Mouse (Mus musculus): ENCODE data around the gene Zfp426. TPM values are rescaled to one million over a fixed set of nuclear protein-coding genes. Genes with fewer than 3 reads are reported as not detected.

Zfp426 gene
- polyA plus RNA-seq, 1 experiment from 2014 or later: 21.4 TPM

GRCm38 (mm10) chr9:20479396-20479795 is 13.2 kb downstream of the Zfp426 start:
- no peak overlapping the region for H3K27ac ChIP-seq (ENCODE audit: low read length)
- H3K36me3 ChIP-seq (ENCODE audit: control insufficient read depth, insufficient read depth, low read length): peaks cover 14% of the 10 kb centered on the region
- WGBS: 90% methylated on average over 5 of the region's 5 CpGs
- no peak overlapping the region for H3K9ac ChIP-seq (ENCODE audit: low read length)
- no peaks in the 10 kb centered on the region for H3K27me3 ChIP-seq (ENCODE audit: control insufficient read depth, insufficient read depth, low read depth, low read length)
- no peak overlapping the region for H3K4me3 ChIP-seq (ENCODE audit: low read length)
- no peak overlapping the region for H3K4me2 ChIP-seq (ENCODE audit: low read depth, low read length)
- no peaks in the 10 kb centered on the region; the same call in 1 of the 2 replicates for H3K4me1 ChIP-seq (replicated peaks; ENCODE audit: control insufficient read depth, insufficient read depth, low read length)
- no peak for ATAC-seq (ENCODE audit: low read depth)
- H3K9me3 ChIP-seq (ENCODE audit: control insufficient read depth, low read length): no peaks in the 10 kb centered on the region

DNA sequence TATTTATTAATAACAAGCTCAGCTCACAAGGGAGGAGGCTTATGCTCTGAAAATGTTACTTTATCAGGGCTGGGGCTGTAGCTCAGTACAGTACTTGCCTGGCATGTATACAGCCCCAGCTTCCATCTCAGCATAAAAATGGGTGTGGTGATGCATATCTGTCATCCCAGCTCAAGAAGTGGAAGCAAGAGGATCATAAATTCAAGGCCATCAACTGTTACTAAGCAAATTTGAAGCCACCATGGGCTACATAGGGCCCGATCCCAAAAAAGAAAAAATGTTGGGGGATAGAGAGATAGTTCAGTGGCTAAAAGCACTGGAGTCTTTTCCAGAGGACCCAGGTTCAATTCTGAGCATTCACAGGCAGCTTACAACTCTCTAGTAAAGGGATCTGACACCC is 15.9 kb downstream of the Zfp426 start:
- Histone ChIP-seq H3K27me3 (ENCODE audit: control insufficient read depth, insufficient read depth, low read depth, low read length) (no peaks in the 10 kb centered on the region), H3K9me3 (ENCODE audit: control insufficient read depth, low read length) (peaks cover 3% of the 10 kb centered on the region; the same call in 1 of the 2 replicates), H3K9ac (ENCODE audit: low read length) (no peak overlapping the region), H3K27ac (ENCODE audit: low read length) (peak overlapping the region; percentile 31; the same call in 1 of the 2 replicates), H3K4me3 (ENCODE audit: low read length) (no peak overlapping the region), H3K36me3 (ENCODE audit: control insufficient read depth, insufficient read depth, low read length) (peaks cover 37% of the 10 kb centered on the region), H3K4me1 (replicated peaks; ENCODE audit: control insufficient read depth, insufficient read depth, low read length) (no peaks in the 10 kb centered on the region; the same call in 1 of the 2 replicates), H3K4me2 (ENCODE audit: low read depth, low read length) (no peak overlapping the region)
- 88% methylated on average over 1 of the region's 1 CpGs for WGBS
- no peak for ATAC-seq (ENCODE audit: low read depth)

DNA sequence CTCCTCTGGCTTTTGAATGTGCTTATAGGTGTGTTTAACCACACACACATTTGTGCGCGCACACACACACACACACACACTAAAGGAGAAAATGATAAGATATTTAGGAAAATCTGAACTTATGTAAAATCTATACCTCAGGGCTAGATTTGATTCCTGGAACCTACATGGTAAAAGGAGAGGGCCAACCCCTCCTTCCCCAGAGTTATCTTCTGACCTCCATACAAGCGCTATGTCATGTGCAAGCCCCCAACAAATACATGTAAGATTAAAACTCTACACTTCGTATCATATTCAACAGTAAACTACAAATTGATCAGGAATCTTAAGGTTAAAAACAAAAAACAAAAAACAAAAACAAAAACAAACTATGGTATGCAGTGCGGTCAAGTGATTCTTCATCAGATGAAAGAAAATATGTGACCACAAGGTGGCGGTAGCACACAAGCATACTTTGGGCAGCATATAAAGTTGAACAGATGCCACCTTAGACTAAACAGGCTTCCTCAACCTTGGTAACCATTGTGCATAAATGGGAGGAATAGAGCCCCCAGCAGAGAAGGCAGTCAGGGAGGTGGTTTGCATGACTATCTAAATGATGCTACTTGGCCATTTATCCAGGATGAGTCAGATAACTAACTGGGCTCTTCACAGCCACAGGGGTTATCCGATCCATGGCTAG is 25.6 kb downstream of the Zfp426 start:
- Histone ChIP-seq H3K27ac (ENCODE audit: low read length) (no peak overlapping the region), H3K4me1 (replicated peaks; ENCODE audit: control insufficient read depth, insufficient read depth, low read length) (no peaks in the 10 kb centered on the region), H3K27me3 (ENCODE audit: control insufficient read depth, insufficient read depth, low read depth, low read length) (no peaks in the 10 kb centered on the region), H3K36me3 (ENCODE audit: control insufficient read depth, insufficient read depth, low read length) (peaks cover 33% of the 10 kb centered on the region), H3K9ac (ENCODE audit: low read length) (no peak overlapping the region), H3K4me3 (ENCODE audit: low read length) (no peak overlapping the region), H3K4me2 (ENCODE audit: low read depth, low read length) (no peak overlapping the region), H3K9me3 (ENCODE audit: control insufficient read depth, low read length) (peaks cover 19% of the 10 kb centered on the region)
- ATAC-seq (ENCODE audit: low read depth): 0 out of 2 replicates have a peak, but pooled peaks have one; percentile 45
- 51% methylated on average over 7 of the region's 7 CpGs for WGBS

DNA sequence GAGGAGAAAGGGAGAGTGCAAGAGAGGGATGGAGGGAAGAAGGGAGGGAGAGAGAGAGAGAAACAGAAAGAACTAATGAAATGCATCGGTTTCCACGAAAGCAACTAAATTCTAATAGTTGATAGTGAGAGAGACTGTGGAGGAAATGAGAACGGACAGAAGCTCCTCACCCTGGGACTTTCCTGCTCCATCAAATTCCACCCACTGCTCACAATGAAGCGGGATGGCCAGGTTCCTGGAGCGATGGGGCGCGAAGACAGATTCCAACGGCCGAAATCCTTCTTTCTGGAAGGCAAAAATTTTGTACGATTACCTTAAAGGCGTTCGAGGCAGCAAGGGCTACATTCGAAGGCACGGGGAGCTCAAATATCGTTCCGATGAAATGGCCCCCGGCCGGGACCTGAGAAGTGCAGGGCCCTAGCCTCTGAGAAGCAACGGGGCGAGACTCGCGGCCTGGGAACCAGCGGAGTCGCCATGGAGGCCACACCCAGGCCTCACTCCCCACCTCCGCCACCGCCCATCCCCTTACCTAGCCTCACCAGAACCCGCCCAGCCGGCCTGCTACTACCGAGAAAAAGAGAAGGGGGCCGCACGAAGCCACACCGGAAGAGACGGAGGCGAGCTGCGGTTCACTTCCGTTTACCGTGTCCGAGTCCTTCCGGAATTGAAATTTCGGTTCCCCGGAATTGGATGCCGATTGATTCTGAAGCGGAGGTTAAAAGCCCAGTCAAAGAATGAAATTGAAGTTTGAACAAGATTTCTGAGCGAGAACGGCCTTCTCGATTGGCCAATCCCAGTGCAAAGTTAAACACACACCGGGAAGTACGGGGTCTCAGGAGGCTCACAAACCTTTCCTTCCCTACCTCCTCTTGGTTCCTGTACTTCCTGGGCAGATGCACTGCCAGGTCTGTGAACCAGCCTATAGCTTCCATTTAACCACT is 32.9 kb downstream of the Zfp426 start, which contains the start of gene Zfp26:
Gene Zfp26 (minus strand): TSS at position 786 of the 941 bp plus-strand sequence.
- H3K27me3 ChIP-seq (ENCODE audit: control insufficient read depth, insufficient read depth, low read depth, low read length): no peaks in the 10 kb centered on the region
- H3K36me3 ChIP-seq (ENCODE audit: control insufficient read depth, insufficient read depth, low read length): peaks cover 12% of the 10 kb centered on the region
- ATAC-seq (ENCODE audit: low read depth): peak; percentile 96
- H3K4me3 ChIP-seq (ENCODE audit: low read length): peak within 1 kb of the TSS; percentile 83
- H3K9ac ChIP-seq (ENCODE audit: low read length): peak within 1 kb of the TSS; percentile 91
- under 1% methylated on average over 48 of the region's 48 CpGs for WGBS
- no peaks in the 10 kb centered on the region for H3K9me3 ChIP-seq (ENCODE audit: control insufficient read depth, low read length)
- peak within 1 kb of the TSS; percentile 64 for H3K4me2 ChIP-seq (ENCODE audit: low read depth, low read length)
- H3K4me1 ChIP-seq (replicated peaks; ENCODE audit: control insufficient read depth, insufficient read depth, low read length): peaks cover 10% of the 10 kb centered on the region
- H3K27ac ChIP-seq (ENCODE audit: low read length): peak within 1 kb of the TSS; percentile 94

DNA sequence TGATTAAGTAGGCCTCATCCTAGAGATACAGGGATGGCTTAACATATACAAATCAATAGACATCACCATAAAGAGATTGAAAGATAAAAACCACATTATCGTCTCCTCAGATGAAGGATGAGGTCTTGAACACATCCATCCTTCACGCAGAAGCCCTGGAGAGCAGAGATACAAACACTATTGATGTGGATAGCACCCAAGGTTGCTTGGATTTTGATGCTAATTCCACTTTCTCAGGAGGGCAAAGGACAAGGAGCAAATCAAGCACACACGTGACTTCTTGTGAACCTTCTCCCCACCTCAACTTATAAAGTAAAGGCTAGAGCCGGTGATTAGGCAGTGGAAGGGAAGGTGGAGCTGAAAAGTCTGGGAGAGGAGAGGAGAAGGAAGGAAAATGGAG is 38.9 kb downstream of the Zfp426 start:
- H3K4me3 ChIP-seq (ENCODE audit: low read length): no peak overlapping the region
- no peaks in the 10 kb centered on the region for H3K27me3 ChIP-seq (ENCODE audit: control insufficient read depth, insufficient read depth, low read depth, low read length)
- H3K36me3 ChIP-seq (ENCODE audit: control insufficient read depth, insufficient read depth, low read length): peaks cover 17% of the 10 kb centered on the region
- no peak overlapping the region for H3K27ac ChIP-seq (ENCODE audit: low read length)
- no peaks in the 10 kb centered on the region for H3K9me3 ChIP-seq (ENCODE audit: control insufficient read depth, low read length)
- ATAC-seq (ENCODE audit: low read depth): no peak
- no peak overlapping the region for H3K9ac ChIP-seq (ENCODE audit: low read length)
- peaks cover 7% of the 10 kb centered on the region for H3K4me1 ChIP-seq (replicated peaks; ENCODE audit: control insufficient read depth, insufficient read depth, low read length)
- H3K4me2 ChIP-seq (ENCODE audit: low read depth, low read length): no peak overlapping the region
- WGBS: 87% methylated on average over 4 of the region's 4 CpGs

GRCm38 (mm10) chr9:20451493-20451892 is 41.1 kb downstream of the Zfp426 start:
- H3K4me3 ChIP-seq (ENCODE audit: low read length): no peak overlapping the region
- peaks cover 15% of the 10 kb centered on the region for H3K36me3 ChIP-seq (ENCODE audit: control insufficient read depth, insufficient read depth, low read length)
- H3K9me3 ChIP-seq (ENCODE audit: control insufficient read depth, low read length): no peaks in the 10 kb centered on the region
- 95% methylated on average over 1 of the region's 1 CpGs for WGBS
- no peaks in the 10 kb centered on the region for H3K4me1 ChIP-seq (replicated peaks; ENCODE audit: control insufficient read depth, insufficient read depth, low read length)
- ATAC-seq (ENCODE audit: low read depth): no peak
- H3K27ac ChIP-seq (ENCODE audit: low read length): no peak overlapping the region
- H3K9ac ChIP-seq (ENCODE audit: low read length): no peak overlapping the region
- no peaks in the 10 kb centered on the region for H3K27me3 ChIP-seq (ENCODE audit: control insufficient read depth, insufficient read depth, low read depth, low read length)
- H3K4me2 ChIP-seq (ENCODE audit: low read depth, low read length): no peak overlapping the region

- WGBS: 92% methylated on average over 4 of the region's 4 CpGs
- Histone ChIP-seq H3K9me3 (ENCODE audit: control insufficient read depth, low read length) (peaks cover 8% of the 10 kb centered on the region; the same call in 1 of the 2 replicates), H3K4me1 (replicated peaks; ENCODE audit: control insufficient read depth, insufficient read depth, low read length) (no peaks in the 10 kb centered on the region), H3K27me3 (ENCODE audit: control insufficient read depth, insufficient read depth, low read depth, low read length) (no peaks in the 10 kb centered on the region), H3K4me3 (ENCODE audit: low read length) (no peak overlapping the region), H3K36me3 (ENCODE audit: control insufficient read depth, insufficient read depth, low read length) (peaks cover 61% of the 10 kb centered on the region), H3K4me2 (ENCODE audit: low read depth, low read length) (no peak overlapping the region), H3K27ac (ENCODE audit: low read length) (no peak overlapping the region), H3K9ac (ENCODE audit: low read length) (no peak overlapping the region)
- ATAC-seq (ENCODE audit: low read depth): no peak
These were observed 49.3 kb downstream of the Zfp426 start for GRCm38 (mm10) chr9:20443183-20443783.

GRCm38 (mm10) chr9:20430004-20430403 is 62.5 kb downstream of the Zfp426 start:
- ATAC-seq (ENCODE audit: low read depth): no peak
- H3K27me3 ChIP-seq (ENCODE audit: control insufficient read depth, insufficient read depth, low read depth, low read length): no peaks in the 10 kb centered on the region
- no peak overlapping the region for H3K27ac ChIP-seq (ENCODE audit: low read length)
- no peak overlapping the region for H3K4me3 ChIP-seq (ENCODE audit: low read length)
- 0 out of 2 replicates have a peak, but pooled peaks cover 5% of the 10 kb centered on the region for H3K36me3 ChIP-seq (ENCODE audit: control insufficient read depth, insufficient read depth, low read length)
- H3K4me2 ChIP-seq (ENCODE audit: low read depth, low read length): no peak overlapping the region
- H3K9ac ChIP-seq (ENCODE audit: low read length): no peak overlapping the region
- 92% methylated on average over 3 of the region's 3 CpGs for WGBS
- no peaks in the 10 kb centered on the region for H3K9me3 ChIP-seq (ENCODE audit: control insufficient read depth, low read length)
- H3K4me1 ChIP-seq (replicated peaks; ENCODE audit: control insufficient read depth, insufficient read depth, low read length): no peaks in the 10 kb centered on the region

All from lung, embryonic 16.5 days (tissue).